Mouse (Mus musculus): Measurements from ENCODE around the gene Hvcn1.

DNA sequence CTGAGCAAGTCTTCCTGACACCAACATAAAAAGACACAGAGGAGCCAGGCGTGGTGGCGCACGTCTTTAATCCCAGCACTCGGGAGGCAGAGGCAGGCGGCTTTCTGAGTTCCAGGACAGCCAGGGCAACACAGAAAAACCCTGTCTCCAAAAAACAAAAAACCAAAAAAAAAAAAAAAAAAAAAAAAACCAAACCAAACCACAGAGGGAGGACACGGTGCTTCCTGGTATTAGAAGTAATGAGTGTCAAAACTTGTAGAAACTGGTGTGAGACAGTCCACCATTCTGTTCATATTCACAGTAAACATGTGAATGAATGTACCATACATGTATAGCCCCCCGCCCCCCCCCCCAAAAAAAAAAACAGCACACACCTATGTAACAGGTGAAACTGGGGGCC lies 30.6 kb upstream of the Hvcn1 start:
- TF ChIP-seq CTCF (conservative IDR thresholded peaks at IDR 0.05; ENCODE audit: low read length) (no peak), POU5F1 (IDR thresholded peaks at IDR 0.05; ENCODE audit: borderline replicate concordance, low read length) (no peak), NANOG (IDR thresholded peaks at IDR 0.05; ENCODE audit: borderline replicate concordance, low read length) (no peak)
